Mouse (Mus musculus): Measurements from ENCODE around the gene Atxn2.
"Not testable (repeated sequence)": the region's sequence is repeated elsewhere in the genome, so short reads cannot be mapped to it uniquely, and the experiment has no call there.

The Atxn2 gene

DNA sequence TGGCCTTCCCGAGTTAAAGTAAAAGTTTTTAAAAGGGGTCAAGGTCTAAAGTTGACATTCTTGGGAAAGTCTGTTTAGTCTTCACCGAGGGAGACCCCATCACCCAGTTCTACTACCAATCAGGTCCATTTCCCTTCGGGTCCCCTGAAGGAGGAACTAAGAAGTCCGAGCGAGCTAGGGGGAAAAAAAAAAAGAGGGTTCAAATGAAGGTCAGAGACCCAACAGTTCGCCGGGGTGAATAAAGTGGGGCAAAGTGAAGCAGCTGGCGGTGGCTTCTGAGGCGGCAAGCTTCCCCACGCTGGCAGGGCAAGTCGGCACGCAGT is 325 bp upstream of the Atxn2 start:
- no peak for DNase-seq (ENCODE audit: low read depth, low spot score)

DNA sequence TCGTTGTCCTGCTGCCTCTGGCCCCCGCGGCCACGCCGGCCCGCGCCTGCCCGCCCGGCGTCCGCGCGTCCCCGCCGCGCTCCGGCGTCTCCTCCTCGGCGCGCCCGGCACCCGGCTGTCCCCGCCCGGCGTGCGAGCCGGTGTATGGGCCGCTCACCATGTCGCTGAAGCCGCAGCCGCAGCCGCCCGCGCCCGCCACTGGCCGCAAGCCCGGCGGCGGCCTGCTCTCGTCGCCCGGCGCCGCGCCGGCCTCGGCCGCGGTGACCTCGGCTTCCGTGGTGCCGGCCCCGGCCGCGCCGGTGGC is 743 bp downstream of the Atxn2 start:
- DNase-seq (ENCODE audit: low read depth, low spot score), result no peak

DNA sequence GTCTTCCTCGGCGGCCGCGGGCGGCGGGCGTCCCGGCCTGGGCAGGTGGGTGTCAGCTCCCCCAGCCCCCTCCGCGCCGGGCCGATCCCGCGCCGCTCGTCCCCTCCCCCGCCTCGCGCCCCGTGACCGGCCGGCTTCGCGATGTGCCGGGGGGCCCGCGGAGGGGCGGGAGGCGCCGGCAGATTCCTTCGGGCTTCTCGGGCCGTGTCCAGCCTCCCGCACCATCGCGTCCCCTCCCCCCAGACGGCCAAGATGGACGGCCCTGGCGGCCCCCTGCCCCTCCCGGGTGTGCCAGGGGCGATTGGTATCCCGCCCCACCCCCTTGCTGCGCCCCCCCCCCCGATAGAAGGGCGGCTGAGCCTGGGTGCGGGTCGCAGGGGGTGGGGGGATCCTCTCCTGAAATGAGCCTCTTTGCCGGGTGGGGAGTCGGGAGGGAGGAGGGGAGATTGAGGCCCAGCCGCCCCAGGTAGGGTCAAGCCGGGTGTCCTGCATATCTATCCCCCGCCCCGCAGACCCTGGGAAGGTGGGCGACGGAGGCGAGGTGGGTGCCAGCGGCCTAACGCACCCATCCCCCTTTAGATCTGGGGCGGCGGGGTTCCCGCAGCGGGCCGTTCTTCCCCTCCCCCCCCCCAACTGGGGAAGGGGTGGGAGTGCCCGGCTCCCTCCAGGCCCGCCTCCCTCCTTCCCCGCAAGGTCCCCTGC is 1.2 kb downstream of the Atxn2 start:
- DNase-seq (ENCODE audit: low read depth, low spot score), result no peak

- no peak for DNase-seq (ENCODE audit: low read depth, low spot score)
Measured at GRCm38 (mm10) chr5:121712934-121713538, 1.9 kb downstream of the Atxn2 start.

DNA sequence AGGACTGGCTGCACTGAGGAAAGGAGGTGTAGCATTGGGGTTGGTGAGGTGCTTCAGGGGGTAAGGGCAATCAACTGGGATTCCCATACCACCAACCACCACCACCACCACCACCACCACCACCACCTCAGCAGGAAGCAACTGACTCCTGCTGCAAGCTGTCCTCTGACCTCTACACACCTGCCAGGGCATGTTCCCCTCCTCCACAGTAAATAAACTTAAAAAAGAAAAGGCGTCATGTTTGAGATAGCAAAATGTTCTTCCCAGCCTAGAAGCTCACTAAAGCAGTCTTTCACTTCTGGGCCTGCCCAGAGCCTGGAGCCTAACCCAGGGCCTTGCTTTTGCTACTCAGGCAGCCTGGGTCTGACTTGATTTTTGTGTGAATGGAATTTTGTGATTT is 3.2 kb downstream of the Atxn2 start:
- DNase-seq (ENCODE audit: low read depth, low spot score), result no peak

GRCm38 (mm10) chr5:121714928-121715327 is 3.8 kb downstream of the Atxn2 start:
- DNase-seq (ENCODE audit: low read depth, low spot score), result no peak

DNA sequence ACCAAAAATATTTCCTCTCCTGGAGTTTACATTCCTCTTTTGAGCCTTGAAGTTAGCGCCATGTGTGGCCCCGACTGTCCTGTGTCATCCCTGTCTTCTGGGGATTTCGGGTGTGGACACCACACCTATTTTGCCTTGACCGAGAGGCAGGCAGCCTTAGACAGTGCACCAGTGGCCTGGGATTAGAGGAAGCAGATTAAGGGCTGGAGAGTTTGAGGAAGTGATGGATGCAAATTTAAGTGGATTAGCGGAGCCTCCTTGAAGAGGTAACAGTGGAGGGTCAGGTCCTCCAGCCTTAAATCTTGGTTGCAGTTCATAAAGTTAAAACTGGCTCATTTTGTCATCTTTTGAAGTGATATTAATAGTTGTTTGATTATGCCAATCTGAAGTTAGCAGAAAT is 7.3 kb downstream of the Atxn2 start:
- DNase-seq (ENCODE audit: low read depth, low spot score), result no peak

DNA sequence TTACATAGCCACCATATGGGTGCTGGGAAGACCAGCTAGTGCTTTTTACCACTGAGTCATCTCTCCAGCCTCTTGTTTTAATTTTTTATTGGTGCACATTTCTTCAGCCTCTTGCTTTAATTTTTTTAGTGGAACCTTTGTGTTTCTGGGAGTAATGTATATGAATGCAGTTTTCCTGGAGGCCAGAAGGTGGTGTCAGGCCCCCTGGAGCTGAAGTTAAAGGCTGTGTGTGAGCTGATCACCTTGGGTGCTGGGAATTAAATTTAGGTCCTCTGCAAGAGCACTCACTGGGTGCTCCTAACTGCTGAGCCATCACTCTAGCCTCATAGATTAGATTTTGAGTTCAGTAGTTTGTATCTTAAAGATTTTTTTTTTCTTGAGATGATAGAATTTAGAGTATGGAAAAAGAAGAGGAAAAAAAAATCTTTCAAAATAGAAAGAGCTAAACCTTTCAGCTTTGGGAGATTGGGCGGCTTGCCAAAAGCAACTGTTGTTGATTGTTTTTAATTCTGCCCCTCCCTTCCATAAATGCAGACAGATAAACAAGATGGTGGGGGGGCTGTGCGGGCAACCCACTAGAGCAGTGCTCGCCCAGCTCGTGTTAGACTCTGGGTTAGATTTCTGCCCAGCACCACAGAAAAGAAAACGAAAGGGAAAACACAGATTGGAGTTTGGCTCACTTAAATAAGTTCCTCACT is 9.9 kb downstream of the Atxn2 start:
- DNase-seq (ENCODE audit: low read depth, low spot score), result no peak

GRCm38 (mm10) chr5:121721841-121722240 is 10.7 kb downstream of the Atxn2 start:
- DNase-seq (ENCODE audit: low read depth, low spot score), result no peak

DNA sequence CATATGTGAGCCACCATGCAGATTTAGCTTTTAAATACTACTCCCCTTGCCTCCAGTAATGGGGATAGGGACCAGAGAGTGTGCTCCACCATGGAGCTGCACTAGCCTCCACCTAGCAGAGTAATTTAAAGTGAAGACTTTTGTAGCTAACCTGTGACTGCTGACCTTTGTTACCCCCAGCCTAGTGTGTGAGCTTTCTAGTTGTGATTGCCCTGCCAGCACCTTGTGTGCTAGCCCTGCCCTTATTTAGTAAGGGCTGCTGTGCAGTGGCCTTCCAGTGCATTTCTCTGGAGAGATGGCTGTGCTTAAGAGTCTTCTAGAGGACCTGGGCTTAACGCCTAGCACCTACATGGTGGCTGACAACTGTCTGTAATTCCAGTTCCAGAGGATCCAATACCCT is 13.5 kb downstream of the Atxn2 start:
- no peak for DNase-seq (ENCODE audit: low read depth, low spot score)

- DNase-seq (ENCODE audit: low read depth, low spot score), result no peak
Measured at GRCm38 (mm10) chr5:121730057-121730456, 18.9 kb downstream of the Atxn2 start.

GRCm38 (mm10) chr5:121736641-121737040 is 25.5 kb downstream of the Atxn2 start:
- no peak for DNase-seq (ENCODE audit: low read depth, low spot score)

- DNase-seq (ENCODE audit: low read depth, low spot score), result not testable (repeated sequence)
Measured at GRCm38 (mm10) chr5:121738162-121738561, 27.0 kb downstream of the Atxn2 start.

- no peak for DNase-seq (ENCODE audit: low read depth, low spot score)
Measured at GRCm38 (mm10) chr5:121738576-121739191, 27.5 kb downstream of the Atxn2 start.

DNA sequence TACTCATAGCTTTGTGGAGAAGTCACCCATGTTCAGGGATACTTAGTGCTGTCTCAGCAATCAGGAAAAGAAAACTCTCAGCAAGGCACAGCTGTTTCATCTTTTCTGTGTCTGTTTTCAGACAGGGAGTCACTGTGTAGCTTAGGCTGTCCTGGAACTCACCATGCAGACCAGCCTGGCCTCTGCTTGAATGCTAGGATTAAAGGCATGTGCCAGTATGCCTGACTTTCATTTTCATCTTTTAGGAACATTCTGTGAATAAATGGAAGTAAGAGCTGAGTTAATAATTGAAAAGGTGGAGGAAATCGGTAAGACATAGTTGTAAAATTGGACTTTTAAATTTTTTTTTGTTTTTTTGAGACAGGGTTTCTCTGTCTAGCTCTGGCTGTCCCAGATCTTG is 29.4 kb downstream of the Atxn2 start:
- DNase-seq (ENCODE audit: low read depth, low spot score), result no peak

GRCm38 (mm10) chr5:121742915-121743314 is 31.8 kb downstream of the Atxn2 start:
- no peak for DNase-seq (ENCODE audit: low read depth, low spot score)

DNA sequence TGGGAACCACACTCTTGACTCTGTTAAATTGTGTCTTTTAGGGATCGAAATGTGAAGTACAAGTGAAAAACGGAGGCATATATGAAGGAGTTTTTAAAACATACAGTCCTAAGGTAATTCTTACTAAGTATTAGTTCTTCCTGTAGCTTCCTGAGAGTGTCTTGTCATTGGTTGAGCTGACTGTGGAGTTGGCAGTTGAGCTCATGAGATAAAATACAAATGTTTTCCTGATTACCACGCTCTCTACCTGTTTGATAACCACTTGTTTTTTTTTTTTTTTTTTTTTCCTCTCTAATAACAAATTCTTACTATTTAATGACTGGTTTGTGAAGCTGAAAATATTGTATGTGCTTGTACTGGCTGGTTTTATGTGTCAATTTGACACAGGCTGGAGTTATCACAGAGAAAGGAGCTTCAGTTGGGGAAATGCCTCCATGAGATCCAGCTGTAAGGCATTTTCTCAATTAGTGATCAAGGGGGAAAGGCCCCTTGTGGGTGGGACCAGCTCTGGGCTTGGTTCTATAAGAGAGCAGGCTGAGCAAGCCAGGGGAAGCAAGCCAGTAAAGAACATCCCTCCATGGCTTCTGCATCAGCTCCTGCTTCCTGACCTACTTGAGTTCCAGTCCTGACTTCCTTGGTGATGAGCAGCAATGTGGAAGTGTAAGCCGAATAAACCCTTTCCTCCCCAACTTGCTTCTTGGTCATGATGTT is 36.9 kb downstream of the Atxn2 start:
- not testable (repeated sequence) for DNase-seq (ENCODE audit: low read depth, low spot score)

GRCm38 (mm10) chr5:121749633-121750032 is 38.5 kb downstream of the Atxn2 start:
- DNase-seq (ENCODE audit: low read depth, low spot score), result no peak

- peak; percentile 23 for DNase-seq (ENCODE audit: low read depth, low spot score)
Measured at GRCm38 (mm10) chr5:121757900-121758299, 46.8 kb downstream of the Atxn2 start.

- no peak for DNase-seq (ENCODE audit: low read depth, low spot score)
Measured at GRCm38 (mm10) chr5:121758341-121758740, 47.2 kb downstream of the Atxn2 start.

- DNase-seq (ENCODE audit: low read depth, low spot score), result no peak
Measured at GRCm38 (mm10) chr5:121759921-121760320, 48.8 kb downstream of the Atxn2 start.

DNA sequence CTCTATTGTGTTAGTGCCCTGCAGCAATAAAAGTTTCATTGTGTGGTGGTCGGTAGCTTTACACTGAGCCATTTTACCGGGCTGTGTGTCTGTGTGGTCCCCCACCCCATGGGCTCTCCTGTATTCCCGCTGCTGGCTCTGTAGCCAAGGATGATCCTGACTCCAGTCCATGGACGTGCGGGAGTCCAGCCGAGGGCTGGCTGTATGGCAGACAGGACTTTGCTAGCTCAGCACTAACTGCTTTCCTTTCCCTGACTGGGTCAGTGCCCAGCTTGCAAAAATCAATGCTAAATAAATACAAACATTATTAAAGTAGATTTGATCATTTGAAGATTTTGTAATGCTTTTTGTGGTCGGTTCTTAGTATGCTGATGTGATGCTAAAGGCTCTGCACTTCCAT is 50.3 kb downstream of the Atxn2 start:
- no peak for DNase-seq (ENCODE audit: low read depth, low spot score)

Data from telencephalon, adult 2 months (tissue).